Mouse (Mus musculus) heart, embryonic 11.5 days (tissue): ENCODE measurements around the gene Aldh1a3. TPM values are rescaled to one million over a fixed set of nuclear protein-coding genes. Genes with fewer than 3 reads are reported as not detected.

ENCODE experiments used
- ATAC-seq: fragments of 200-750 bp; cut with Nextera tagmentation; replicated peaks from 2 replicates; pipeline ENCODE4 v1.8.0; 2017; ENCODE audit warnings: moderate library complexity; ENCODE audit not compliant: insufficient number of reproducible peaks, low FRiP score, low TSS enrichment
- H3K27ac ChIP-seq: fragments of 300-500 bp; sonication (generic); 2 replicates; pipeline ENCODE4 v1.5.1; 2014; ENCODE audit warnings: mild to moderate bottlenecking, low read depth, low read length
- H3K27me3 ChIP-seq: fragments of 300-500 bp; sonication (generic); 2 replicates; pipeline ENCODE4 v1.6.1; 2014; ENCODE audit warnings: mild to moderate bottlenecking, low read length, mixed read lengths; ENCODE audit not compliant: control insufficient read depth, insufficient read depth
- H3K36me3 ChIP-seq: fragments of 300-500 bp; sonication (generic); 2 replicates; pipeline ENCODE4 v1.6.1; 2014; ENCODE audit warnings: mild to moderate bottlenecking, low read length, moderate library complexity, mixed read lengths; ENCODE audit not compliant: control insufficient read depth, insufficient read depth
- H3K4me1 ChIP-seq: fragments of 300-500 bp; sonication (generic); 2 replicates; pipeline ENCODE4 v1.6.1; 2014; ENCODE audit warnings: low read length; ENCODE audit not compliant: control insufficient read depth, insufficient read depth
- H3K4me2 ChIP-seq: fragments of 300-500 bp; sonication (generic); 2 replicates; pipeline ENCODE4 v1.6.1; 2014; ENCODE audit warnings: mild to moderate bottlenecking, moderate library complexity
- H3K4me3 ChIP-seq: fragments of 300-500 bp; sonication (generic); 2 replicates; pipeline ENCODE4 v1.5.1; 2014; ENCODE audit warnings: low read depth, low read length
- H3K9ac ChIP-seq: fragments of 300-500 bp; sonication (generic); 2 replicates; pipeline ENCODE4 v1.6.1; 2014; ENCODE audit warnings: mild to moderate bottlenecking, low read depth, low read length, moderate library complexity
- H3K9me3 ChIP-seq: fragments of 300-500 bp; sonication (generic); replicated peaks from 2 replicates; pipeline ENCODE4 v1.6.1; 2016; ENCODE audit warnings: low read length; ENCODE audit not compliant: control insufficient read depth
- WGBS: fragments of 180-500 bp; shearing (Covaris S2); extraction: QIAGEN DNeasy Blood & Tissue Kit; methylation state at CpG from one replicate; pipeline ENCODE4 v1.1.7; 2014; ENCODE audit not compliant: insufficient replicate concordance; 5-methylcytosine and 5-hydroxymethylcytosine counted together
- polyA plus RNA-seq: library from polyadenylated mRNA; unstranded; fragments of >200 nt; fragmentation: Nextera tagmentation; extraction: Ambion mirVana; gene quantifications from 2 replicates; pipeline ENCODE4 v1.2.1, GENCODE M21; 2014

Gene Aldh1a3
- polyA plus RNA-seq, 1 experiment from 2014 or later = 0.56 TPM

- peak; percentile 69; the same call in 1 of the 2 replicates for ATAC-seq
- H3K36me3 ChIP-seq = no peaks in the 10 kb centered on the region
- peak within 1 kb of the TSS; percentile 94 for H3K9ac ChIP-seq
- no peaks in the 10 kb centered on the region for H3K9me3 ChIP-seq
- no peaks in the 10 kb centered on the region for H3K4me1 ChIP-seq
- H3K4me3 ChIP-seq = peak within 1 kb of the TSS; percentile 74
- H3K27me3 ChIP-seq = no peaks in the 10 kb centered on the region
- peak within 1 kb of the TSS; percentile 50 for H3K27ac ChIP-seq
- H3K4me2 ChIP-seq = peak within 1 kb of the TSS; percentile 92
- under 1% methylated on average over 70 of the region's 70 CpGs for WGBS
Measured at GRCm38 (mm10) chr7:66387813-66388521, 39.4 kb downstream of the Aldh1a3 start, which contains the start of gene Lrrk1. Gene Lrrk1 (minus strand): TSS chr7:66388350.

GRCm38 (mm10) chr7:66387419-66387812 is 39.9 kb downstream of the Aldh1a3 start:
- H3K27ac ChIP-seq = no peak overlapping the region
- no peaks in the 10 kb centered on the region for H3K4me1 ChIP-seq
- peak overlapping the region; percentile 94 for H3K9ac ChIP-seq
- H3K9me3 ChIP-seq = no peaks in the 10 kb centered on the region
- no peak for ATAC-seq
- H3K4me2 ChIP-seq = peak overlapping the region; percentile 92
- H3K4me3 ChIP-seq = peak overlapping the region; percentile 74
- H3K27me3 ChIP-seq = no peaks in the 10 kb centered on the region
- no peaks in the 10 kb centered on the region for H3K36me3 ChIP-seq
- 3% methylated on average over 13 of the region's 13 CpGs for WGBS

- H3K9ac ChIP-seq = no peak overlapping the region
- H3K4me3 ChIP-seq = no peak overlapping the region
- H3K27ac ChIP-seq = no peak overlapping the region
- H3K36me3 ChIP-seq = no peaks in the 10 kb centered on the region
- H3K27me3 ChIP-seq = no peaks in the 10 kb centered on the region
- WGBS = 91% methylated on average over 6 of the region's 6 CpGs
- H3K4me1 ChIP-seq = no peaks in the 10 kb centered on the region
- no peak for ATAC-seq
- no peak overlapping the region for H3K4me2 ChIP-seq
- no peaks in the 10 kb centered on the region for H3K9me3 ChIP-seq
Measured at GRCm38 (mm10) chr7:66386411-66386810, 40.9 kb downstream of the Aldh1a3 start.

DNA sequence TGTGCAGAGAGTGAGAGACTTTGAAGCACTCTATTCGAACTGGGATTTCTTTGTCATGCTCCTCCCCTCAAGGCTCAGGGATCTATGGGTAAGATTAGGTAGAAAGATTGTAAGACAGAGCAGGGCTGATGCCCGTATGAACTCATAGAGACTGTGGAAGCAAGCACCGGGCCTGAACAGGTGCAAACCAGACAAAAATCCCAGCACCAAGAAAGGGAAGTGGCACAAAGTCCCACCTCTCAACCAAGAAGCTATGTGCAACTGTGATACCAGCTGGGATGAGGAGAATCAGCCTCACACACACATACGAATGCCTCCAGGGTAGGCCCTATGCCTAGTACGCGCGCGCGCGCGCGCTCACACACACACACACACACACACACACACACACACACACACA is 41.5 kb downstream of the Aldh1a3 start:
- Histone ChIP-seq H3K4me1 (no peaks in the 10 kb centered on the region), H3K27me3 (no peaks in the 10 kb centered on the region), H3K9ac (no peak overlapping the region), H3K36me3 (no peaks in the 10 kb centered on the region), H3K27ac (no peak overlapping the region), H3K9me3 (no peaks in the 10 kb centered on the region), H3K4me2 (no peak overlapping the region), H3K4me3 (no peak overlapping the region)
- 92% methylated on average over 12 of the region's 12 CpGs for WGBS
- ATAC-seq = no peak

GRCm38 (mm10) chr7:66384891-66385290 is 42.4 kb downstream of the Aldh1a3 start:
- no peak overlapping the region for H3K4me3 ChIP-seq
- H3K27ac ChIP-seq = no peak overlapping the region
- whole genome bisulfite sequencing = 79% methylated on average over 8 of the region's 8 CpGs
- H3K4me2 ChIP-seq = no peak overlapping the region
- no peak for ATAC-seq
- no peaks in the 10 kb centered on the region for H3K27me3 ChIP-seq
- no peaks in the 10 kb centered on the region for H3K36me3 ChIP-seq
- H3K4me1 ChIP-seq = no peaks in the 10 kb centered on the region
- H3K9me3 ChIP-seq = no peaks in the 10 kb centered on the region
- H3K9ac ChIP-seq = no peak overlapping the region

- H3K4me1 ChIP-seq = no peaks in the 10 kb centered on the region
- no peak overlapping the region for H3K4me2 ChIP-seq
- no peak for ATAC-seq
- no peaks in the 10 kb centered on the region for H3K36me3 ChIP-seq
- no peaks in the 10 kb centered on the region for H3K27me3 ChIP-seq
- no peaks in the 10 kb centered on the region for H3K9me3 ChIP-seq
- H3K9ac ChIP-seq = no peak overlapping the region
- no peak overlapping the region for H3K27ac ChIP-seq
- WGBS = 72% methylated on average over 5 of the region's 5 CpGs
- no peak overlapping the region for H3K4me3 ChIP-seq
Measured at GRCm38 (mm10) chr7:66384213-66384612, 43.1 kb downstream of the Aldh1a3 start.

DNA sequence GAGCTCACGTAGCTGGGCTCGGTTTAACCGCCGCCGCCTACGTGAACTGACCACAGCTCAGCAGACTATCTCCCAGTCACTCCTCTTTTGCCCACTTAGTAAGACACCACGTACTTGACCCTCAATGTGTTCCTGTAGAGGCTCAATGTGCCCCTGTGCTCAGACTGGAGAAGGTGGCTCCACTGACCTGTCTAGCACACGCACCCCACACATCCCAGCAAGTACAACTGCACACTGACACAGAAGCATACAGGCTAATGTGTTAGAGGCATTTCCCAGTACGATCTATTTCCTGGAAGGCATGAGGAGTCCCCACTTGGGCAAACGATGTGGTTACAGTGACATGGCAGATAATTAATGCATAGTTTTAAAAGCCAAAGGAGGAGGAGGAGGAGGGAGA is 50.8 kb downstream of the Aldh1a3 start:
- 0 out of 2 replicates have a peak, but pooled peaks cover 2% of the 10 kb centered on the region for H3K4me1 ChIP-seq
- H3K4me3 ChIP-seq = no peak overlapping the region
- no peaks in the 10 kb centered on the region for H3K36me3 ChIP-seq
- H3K9ac ChIP-seq = no peak overlapping the region
- H3K27ac ChIP-seq = no peak overlapping the region
- no peak for ATAC-seq
- no peak overlapping the region for H3K4me2 ChIP-seq
- no peaks in the 10 kb centered on the region for H3K9me3 ChIP-seq
- 59% methylated on average over 10 of the region's 10 CpGs for WGBS
- no peaks in the 10 kb centered on the region for H3K27me3 ChIP-seq

DNA sequence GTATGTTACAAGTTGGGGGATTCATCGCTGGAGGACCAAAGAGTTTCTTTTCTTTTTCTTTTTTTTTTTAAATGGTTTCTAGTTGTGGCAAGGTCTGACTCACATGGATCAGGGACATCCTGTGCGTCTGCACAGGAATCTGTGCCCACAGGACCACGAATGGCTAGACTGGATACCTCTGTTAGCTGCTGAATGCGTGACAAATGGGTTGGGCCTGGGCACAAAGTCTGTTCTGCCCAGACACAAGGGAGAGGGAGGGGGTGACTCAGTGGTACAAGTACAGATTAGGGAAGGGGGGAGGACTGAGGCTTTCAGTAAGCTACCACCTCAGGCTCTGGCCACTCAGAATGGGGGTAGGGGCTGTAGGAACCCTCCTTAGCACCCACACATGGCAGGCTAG is 51.6 kb downstream of the Aldh1a3 start:
- 75% methylated on average over 4 of the region's 4 CpGs for WGBS
- ATAC-seq = no peak
- Histone ChIP-seq H3K9me3 (no peaks in the 10 kb centered on the region), H3K27me3 (no peaks in the 10 kb centered on the region), H3K9ac (no peak overlapping the region), H3K4me1 (0 out of 2 replicates have a peak, but pooled peaks cover 2% of the 10 kb centered on the region), H3K36me3 (no peaks in the 10 kb centered on the region), H3K4me3 (no peak overlapping the region), H3K4me2 (no peak overlapping the region), H3K27ac (no peak overlapping the region)

- no peak overlapping the region for H3K4me2 ChIP-seq
- H3K9me3 ChIP-seq = no peaks in the 10 kb centered on the region
- H3K9ac ChIP-seq = no peak overlapping the region
- 69% methylated on average over 3 of the region's 3 CpGs for WGBS
- H3K4me3 ChIP-seq = no peak overlapping the region
- H3K36me3 ChIP-seq = no peaks in the 10 kb centered on the region
- H3K27ac ChIP-seq = no peak overlapping the region
- H3K27me3 ChIP-seq = no peaks in the 10 kb centered on the region
- peaks cover 7% of the 10 kb centered on the region; the same call in 1 of the 2 replicates for H3K4me1 ChIP-seq
- ATAC-seq = no peak
Measured at GRCm38 (mm10) chr7:66373391-66373790, 53.9 kb downstream of the Aldh1a3 start.
